Mouse (Mus musculus) thymus, adult 2 months (tissue): ENCODE measurements around the gene Zfp995. TPM values are rescaled to one million over a fixed set of nuclear protein-coding genes. Genes with fewer than 3 reads are reported as not detected.
"Not testable (repeated sequence)": the region's sequence is repeated elsewhere in the genome, so short reads cannot be mapped to it uniquely, and the experiment has no call there.

ENCODE experiments used
- DNase-seq: peaks from one replicate; pipeline ENCODE4 v3.0.0; 2021
- H3K27ac ChIP-seq: fragments of 200-500 bp; 2 replicates; pipeline ENCODE4 v1.5.1; 2012; ENCODE audit warnings: low read length, control low read depth; ENCODE audit not compliant: control insufficient read depth, insufficient read depth
- H3K27me3 ChIP-seq: fragments of 200-500 bp; 2 replicates; pipeline ENCODE4 v1.6.1; 2012; ENCODE audit warnings: mild to moderate bottlenecking, low read length, moderate library complexity, mixed read lengths; ENCODE audit not compliant: control insufficient read depth, insufficient read depth
- H3K36me3 ChIP-seq: fragments of 200-500 bp; 2 replicates; pipeline ENCODE4 v1.6.1; 2012; ENCODE audit warnings: mild to moderate bottlenecking, low read length, moderate library complexity; ENCODE audit not compliant: control insufficient read depth, insufficient read depth
- H3K4me1 ChIP-seq: fragments of 200-500 bp; replicated peaks from 2 replicates; pipeline ENCODE4 v1.6.1; 2012; ENCODE audit warnings: low read length; ENCODE audit not compliant: control insufficient read depth, insufficient read depth
- H3K4me3 ChIP-seq: fragments of 200-500 bp; 2 replicates; pipeline ENCODE4 v1.5.1; 2012; ENCODE audit warnings: mild to moderate bottlenecking, low read length, control low read depth, moderate library complexity; ENCODE audit not compliant: control insufficient read depth, insufficient read depth
- CTCF ChIP-seq: fragments of 200-500 bp; IDR thresholded peaks from 2 replicates; pipeline ENCODE4 v1.5.1; 2012; ENCODE audit warnings: mild to moderate bottlenecking, control low read depth, low read length, moderate library complexity, borderline replicate concordance; ENCODE audit not compliant: control insufficient read depth, poor library complexity, insufficient read depth; ENCODE audit errors: extremely low read depth
- POLR2A ChIP-seq: fragments of 200-500 bp; IDR thresholded peaks from 2 replicates; pipeline ENCODE4 v1.6.1; 2012; ENCODE audit warnings: mild to moderate bottlenecking, low read length, control low read depth, moderate library complexity; ENCODE audit not compliant: control insufficient read depth, poor library complexity, insufficient read depth; ENCODE audit errors: extremely low read depth
- WGBS: fragments of 180-500 bp; shearing (Covaris S2); methylation state at CpG from one replicate; pipeline ENCODE4 v1.1.7; 2018; 5-methylcytosine and 5-hydroxymethylcytosine counted together
- polyA plus RNA-seq: library from polyadenylated mRNA; depleted of rRNA; stranded (reverse); fragments of >200 nt; gene quantifications from 2 replicates; pipeline ENCODE4 v1.2.3, GENCODE M21; 2012; rRNA removed

Gene Zfp995
- polyA plus RNA-seq: 2.5 and 3.5 TPM in 2 replicates

DNA sequence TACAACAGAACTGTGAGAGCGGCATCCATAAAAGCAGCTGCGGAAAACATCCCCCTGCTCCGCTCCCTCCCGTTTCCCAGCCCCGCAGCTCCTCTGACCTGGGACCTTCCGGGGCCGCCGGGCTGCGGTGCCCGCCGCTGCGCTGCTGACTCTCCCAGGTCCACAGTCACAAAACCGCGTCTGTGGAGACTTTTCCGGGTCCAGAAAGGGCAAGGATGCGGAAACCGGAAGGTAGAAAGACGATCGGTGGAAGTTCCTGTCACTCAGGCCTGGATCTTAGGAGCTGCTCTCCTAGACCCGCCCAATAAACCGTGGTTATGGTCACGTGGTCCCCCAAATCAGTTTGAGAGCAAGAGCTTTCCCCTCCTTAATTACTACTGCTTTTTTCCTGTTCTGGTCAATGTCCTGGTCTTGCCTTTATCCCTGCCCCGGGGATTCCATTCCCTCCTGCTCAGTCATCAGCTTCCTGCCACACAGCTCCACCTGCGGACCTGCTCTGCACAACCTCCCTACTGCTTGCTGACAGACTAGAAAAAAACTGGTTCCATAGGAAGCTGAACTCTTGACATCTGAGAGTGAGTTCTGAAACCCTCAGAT, at the start of gene Zfp995:
Zfp995 (minus strand) TSS at position 471 of the 597 bp plus-strand sequence.
- not testable (repeated sequence) for H3K4me1 ChIP-seq, H3K27me3 ChIP-seq, H3K36me3 ChIP-seq
- Histone ChIP-seq H3K27ac (peak within 1 kb of the TSS; percentile 13; the same call in 1 of the 2 replicates), H3K4me3 (peak within 1 kb of the TSS; percentile 99)
- peak; percentile 74 for DNase-seq
- WGBS: 1% methylated on average over 24 of the region's 24 CpGs

GRCm38 (mm10) chr17:21909039-21909438, 687 bp downstream of the Zfp995 start:
- WGBS: 23% methylated on average over 3 of the region's 3 CpGs
- Histone ChIP-seq H3K27ac (peak overlapping the region; percentile 13; the same call in 1 of the 2 replicates), H3K36me3 (no peaks in the 10 kb centered on the region), H3K27me3 (no peaks in the 10 kb centered on the region), H3K4me3 (peak overlapping the region; percentile 99), H3K4me1 (peaks cover 5% of the 10 kb centered on the region)
- no peak for DNase-seq
- TF ChIP-seq CTCF: no peak
- no peak for TF ChIP-seq POLR2A

GRCm38 (mm10) chr17:21871256-21871655, 38.5 kb downstream of the Zfp995 start:
- TF ChIP-seq CTCF: no peak
- no peak for TF ChIP-seq POLR2A
- no peaks in the 10 kb centered on the region for H3K27me3 ChIP-seq
- H3K36me3 ChIP-seq: no peaks in the 10 kb centered on the region
- H3K4me1 ChIP-seq: no peaks in the 10 kb centered on the region
- 96% methylated on average over 1 of the region's 1 CpGs for WGBS
- no peak overlapping the region for H3K4me3 ChIP-seq
- no peak for DNase-seq
- no peak overlapping the region for H3K27ac ChIP-seq

DNA sequence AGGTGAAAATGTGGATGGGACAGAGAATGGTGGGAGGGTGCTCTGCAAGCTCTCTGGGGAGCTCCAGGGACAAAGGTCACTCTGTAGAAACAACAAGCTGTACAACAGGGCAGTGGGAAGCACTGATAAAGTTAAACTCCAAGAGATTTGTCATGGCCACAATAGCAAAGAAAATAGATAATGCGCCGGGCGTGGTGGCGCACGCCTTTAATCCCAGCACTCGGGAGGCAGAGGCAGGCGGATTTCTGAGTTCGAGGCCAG, 63.5 kb downstream of the Zfp995 start:
- WGBS: 88% methylated on average over 8 of the region's 8 CpGs

DNA sequence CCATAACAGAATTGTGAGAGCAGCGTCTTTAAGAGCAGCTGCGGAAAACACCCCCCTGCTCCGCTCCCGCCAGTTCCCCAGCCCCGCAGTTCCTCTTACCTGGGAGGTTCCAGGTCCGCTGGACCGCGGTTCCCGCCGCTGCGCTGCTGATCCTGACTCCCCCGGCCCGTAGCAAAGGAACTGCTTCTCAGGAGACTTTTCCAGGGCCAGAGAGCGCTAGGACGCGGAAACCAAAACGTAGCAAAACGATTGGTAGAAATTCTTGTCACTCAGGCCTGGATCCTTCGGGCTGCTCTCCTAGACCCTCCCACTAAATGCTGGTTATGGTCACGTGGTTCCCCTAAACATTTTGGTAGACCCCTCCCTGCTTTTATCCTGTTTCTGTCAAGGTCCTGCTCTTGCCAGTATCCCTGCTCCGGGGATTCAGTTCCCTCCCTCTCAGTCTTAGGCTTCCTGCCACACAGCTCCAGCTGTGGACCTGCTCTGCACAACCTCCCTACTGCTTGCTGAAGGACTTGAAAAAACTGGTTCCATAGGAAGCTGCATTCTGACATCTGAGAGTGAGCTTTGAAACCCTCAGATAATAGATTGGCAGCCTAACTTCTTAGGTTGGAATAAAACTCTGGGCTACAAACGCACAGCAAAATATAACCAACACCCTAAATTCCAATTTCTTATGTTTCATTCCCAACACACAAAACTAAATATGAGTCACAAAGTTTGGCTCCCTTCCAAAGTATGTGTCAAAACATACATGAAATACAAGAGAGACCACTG, 64.0 kb downstream of the Zfp995 start, which contains the start of gene Zfp820:
Zfp820 (minus strand) TSS at position 228 of the 777 bp plus-strand sequence.
- peak; percentile 40 for DNase-seq
- Histone ChIP-seq H3K27me3 (no peaks in the 10 kb centered on the region), H3K4me1 (peaks cover 4% of the 10 kb centered on the region; the same call in 1 of the 2 replicates), H3K4me3 (peak within 1 kb of the TSS; percentile 98), H3K27ac (no peak within 1 kb of the TSS; the same call in 1 of the 2 replicates), H3K36me3 (no peaks in the 10 kb centered on the region)
- TF ChIP-seq CTCF (no peak), POLR2A (no peak)
- WGBS: 5% methylated on average over 22 of the region's 22 CpGs

More for the DNA sequence above, 63.5 kb downstream of the Zfp995 start:
- H3K27ac ChIP-seq, H3K4me1 ChIP-seq, H3K4me3 ChIP-seq, H3K36me3 ChIP-seq, DNase-seq, H3K27me3 ChIP-seq: not testable (repeated sequence)

DNA sequence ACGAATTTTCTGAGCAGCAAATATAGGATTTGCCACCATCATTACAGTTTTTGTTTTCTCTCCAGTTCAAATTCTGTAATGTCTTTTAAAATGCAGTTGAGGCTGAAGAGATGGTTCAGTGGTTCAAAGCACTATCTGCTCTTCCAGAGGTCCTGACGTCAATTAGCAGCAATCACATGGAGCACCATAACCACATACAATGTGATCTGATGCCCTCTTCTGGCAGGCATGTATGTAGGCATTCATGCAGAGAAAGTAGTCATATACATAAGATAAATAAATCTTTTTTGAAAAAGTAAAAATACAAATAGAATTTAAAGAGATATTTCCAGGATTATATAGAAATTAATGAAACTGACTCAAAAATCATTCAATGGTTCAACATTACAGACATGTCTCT, 71.2 kb downstream of the Zfp995 start:
- H3K27ac ChIP-seq: no peak overlapping the region
- 76% methylated on average over 2 of the region's 2 CpGs for WGBS
- TF ChIP-seq POLR2A (no peak), CTCF (no peak)
- H3K36me3 ChIP-seq: no peaks in the 10 kb centered on the region
- H3K27me3 ChIP-seq: no peaks in the 10 kb centered on the region
- H3K4me3 ChIP-seq: no peak overlapping the region
- DNase-seq: no peak
- no peaks in the 10 kb centered on the region for H3K4me1 ChIP-seq

Other genes with a start within 250 kb of the Zfp995 start
- not detected in 2 replicates for gene Gm10226, start 218.1 kb downstream of the Zfp995 start, polyA plus RNA-seq
- 0.61 and 0.78 TPM in 2 replicates for gene Zfp760, start 202.2 kb downstream of the Zfp995 start, polyA plus RNA-seq
- 1.2 and 1.4 TPM in 2 replicates for gene Zfp229, start 179.1 kb downstream of the Zfp995 start, polyA plus RNA-seq
- 0.19 and 0.35 TPM in 2 replicates for gene Zfp820, start 64.2 kb downstream of the Zfp995 start, polyA plus RNA-seq
- 5.2 and 5.7 TPM in 2 replicates for gene Zfp942, start 52.5 kb upstream of the Zfp995 start, polyA plus RNA-seq
- gene Zfp943, start 52.6 kb upstream of the Zfp995 start, polyA plus RNA-seq: 9.3 and 10.3 TPM in 2 replicates